Mouse (Mus musculus) midbrain, embryonic 11.5 days (tissue): ENCODE measurements at regions not wholly inside any gene's neighbourhood (a gene's known extent, or its start where the extent isn't known, plus 50 kb on each side); places are given as distances from the start of the nearest gene placed in this dataset.

Experiments used
- ATAC-seq: fragments of 200-750 bp; cut with Nextera tagmentation; 2 replicates; pipeline ENCODE4 v1.8.0; 2017; ENCODE audit warnings: moderate TSS enrichment, moderate library complexity; ENCODE audit not compliant: low FRiP score
- DNase-seq: peaks from one replicate; pipeline ENCODE4 v3.0.0; 2015; ENCODE audit warnings: low spot score; ENCODE audit errors: missing footprints
- H3K27ac ChIP-seq: fragments of 300-500 bp; sonication (generic); 2 replicates; pipeline ENCODE4 v1.5.1; 2014; ENCODE audit warnings: low read depth, low read length
- H3K27me3 ChIP-seq: fragments of 300-500 bp; sonication (generic); 2 replicates; pipeline ENCODE4 v1.6.1; 2014; ENCODE audit warnings: mild to moderate bottlenecking, low read length, moderate library complexity, mixed read lengths; ENCODE audit not compliant: control insufficient read depth, insufficient read depth
- H3K36me3 ChIP-seq: fragments of 300-500 bp; sonication (generic); 2 replicates; pipeline ENCODE4 v1.6.1; 2014; ENCODE audit warnings: mild to moderate bottlenecking, low read length, moderate library complexity, mixed read lengths; ENCODE audit not compliant: control insufficient read depth, insufficient read depth
- H3K4me1 ChIP-seq: fragments of 300-500 bp; sonication (generic); 2 replicates; pipeline ENCODE4 v1.6.1; 2014; ENCODE audit warnings: low read length; ENCODE audit not compliant: control insufficient read depth, insufficient read depth
- H3K4me2 ChIP-seq: fragments of 300-500 bp; sonication (generic); 2 replicates; pipeline ENCODE4 v1.6.1; 2014; ENCODE audit warnings: mild to moderate bottlenecking, moderate library complexity
- H3K4me3 ChIP-seq: fragments of 300-500 bp; sonication (generic); 2 replicates; pipeline ENCODE4 v1.5.1; 2014; ENCODE audit warnings: low read depth, low read length
- H3K9ac ChIP-seq: fragments of 300-500 bp; sonication (generic); 2 replicates; pipeline ENCODE4 v1.6.1; 2014; ENCODE audit warnings: low read length
- H3K9me3 ChIP-seq: fragments of 300-500 bp; sonication (generic); 2 replicates; pipeline ENCODE4 v1.6.1; 2016; ENCODE audit warnings: low read length; ENCODE audit not compliant: control insufficient read depth
- WGBS: fragments of 180-500 bp; shearing (Covaris S2); extraction: QIAGEN DNeasy Blood & Tissue Kit; methylation state at CpG from one replicate; pipeline ENCODE4 v1.1.7; 2014; 5-methylcytosine and 5-hydroxymethylcytosine counted together

DNA sequence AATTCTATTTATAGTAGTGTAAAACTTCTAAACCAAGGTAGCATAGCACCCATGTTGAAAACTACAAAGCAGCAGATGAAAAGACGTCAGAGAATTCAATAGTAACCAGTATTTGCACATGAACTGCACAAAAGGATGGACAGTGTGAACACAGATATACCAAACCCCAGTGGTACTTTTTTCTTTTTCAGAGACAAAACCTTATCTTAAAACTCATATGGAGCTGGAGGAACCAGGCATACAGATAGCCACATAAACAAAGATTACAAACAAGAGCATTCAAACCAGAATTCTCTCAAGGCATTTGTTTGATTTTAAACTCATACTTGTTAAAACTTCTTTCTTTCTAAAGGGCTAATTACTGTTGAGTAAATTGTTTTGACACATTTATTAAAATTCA, 72.5 kb upstream of the Nck2 start:
- Histone ChIP-seq H3K9ac (no peak overlapping the region), H3K4me3 (no peak overlapping the region), H3K4me1 (no peaks in the 10 kb centered on the region), H3K27ac (no peak overlapping the region), H3K36me3 (no peaks in the 10 kb centered on the region), H3K9me3 (no peaks in the 10 kb centered on the region), H3K4me2 (no peak overlapping the region), H3K27me3 (no peaks in the 10 kb centered on the region)
- WGBS: 74% methylated on average over 1 of the region's 1 CpGs
- no peak for ATAC-seq
- DNase-seq: no peak

GRCm38 (mm10) chr1:43374946-43375345, 69.4 kb upstream of the Nck2 start:
- no peaks in the 10 kb centered on the region for H3K36me3 ChIP-seq
- no peak overlapping the region for H3K4me3 ChIP-seq
- no peaks in the 10 kb centered on the region for H3K9me3 ChIP-seq
- ATAC-seq (no peak), DNase-seq (no peak)
- WGBS: 63% methylated on average over 5 of the region's 5 CpGs
- no peak overlapping the region for H3K4me2 ChIP-seq
- H3K27ac ChIP-seq: no peak overlapping the region
- H3K4me1 ChIP-seq: no peaks in the 10 kb centered on the region
- no peak overlapping the region for H3K9ac ChIP-seq
- no peaks in the 10 kb centered on the region for H3K27me3 ChIP-seq

- Histone ChIP-seq H3K27me3 (no peaks in the 10 kb centered on the region), H3K9me3 (no peaks in the 10 kb centered on the region), H3K4me3 (no peak overlapping the region), H3K4me2 (no peak overlapping the region), H3K4me1 (no peaks in the 10 kb centered on the region), H3K27ac (no peak overlapping the region), H3K36me3 (no peaks in the 10 kb centered on the region), H3K9ac (no peak overlapping the region)
- ATAC-seq (no peak), DNase-seq (no peak)
- WGBS: 98% methylated on average over 4 of the region's 4 CpGs
Observed at GRCm38 (mm10) chr1:43375851-43376250, 68.5 kb upstream of the Nck2 start.

DNA sequence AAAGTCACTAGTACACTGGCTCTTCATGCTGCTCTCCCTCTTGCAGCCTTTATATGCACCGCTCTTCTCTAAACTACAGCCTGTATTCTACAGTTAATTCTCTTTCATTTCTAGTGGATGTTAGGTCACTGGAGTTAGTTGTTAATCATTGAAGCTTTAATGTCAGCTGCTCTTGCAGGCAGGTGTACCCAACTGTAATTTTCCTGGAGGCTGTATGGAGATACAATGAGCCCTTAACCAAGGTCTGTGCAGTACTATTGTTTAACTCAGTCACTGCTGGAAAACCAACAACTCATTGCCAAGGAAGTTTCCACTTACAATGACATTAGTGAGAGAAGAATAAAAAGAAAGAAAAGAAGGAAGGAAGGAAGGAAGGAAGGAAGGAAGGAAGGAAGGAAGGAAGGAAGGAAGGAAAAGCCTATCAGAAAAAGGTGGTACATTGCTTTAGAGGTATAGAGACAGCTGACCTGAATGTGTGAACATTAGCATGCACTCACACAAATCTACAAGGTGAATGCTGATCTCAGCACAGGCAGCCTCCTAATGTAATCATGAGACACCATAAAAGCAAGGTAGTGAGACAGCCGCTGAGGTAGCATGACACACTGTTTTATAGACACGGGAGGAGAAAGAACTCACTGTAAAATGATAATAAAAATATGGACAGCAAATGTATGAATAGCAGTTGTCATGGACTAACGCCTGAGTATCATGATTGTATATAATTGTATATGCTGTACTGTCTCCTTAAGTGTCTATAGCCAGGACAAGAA, 66.7 kb upstream of the Nck2 start:
- WGBS: 91% methylated on average over 4 of the region's 4 CpGs
- Histone ChIP-seq H3K36me3 (no peaks in the 10 kb centered on the region), H3K9me3 (no peaks in the 10 kb centered on the region), H3K4me2 (no peak overlapping the region), H3K27me3 (no peaks in the 10 kb centered on the region), H3K9ac (no peak overlapping the region), H3K27ac (no peak overlapping the region), H3K4me1 (no peaks in the 10 kb centered on the region), H3K4me3 (no peak overlapping the region)
- no peak for DNase-seq
- no peak for ATAC-seq

- H3K9ac ChIP-seq: no peak overlapping the region
- ATAC-seq: no peak
Observed at GRCm38 (mm10) chr1:43385008-43385407, 59.4 kb upstream of the Nck2 start.

GRCm38 (mm10) chr1:43394035-43394434, 50.3 kb upstream of the Nck2 start:
- Histone ChIP-seq H3K9me3 (no peaks in the 10 kb centered on the region), H3K36me3 (no peaks in the 10 kb centered on the region), H3K27ac (no peak overlapping the region), H3K4me3 (no peak overlapping the region), H3K4me2 (no peak overlapping the region), H3K27me3 (no peaks in the 10 kb centered on the region), H3K9ac (no peak overlapping the region), H3K4me1 (no peaks in the 10 kb centered on the region)
- WGBS: 90% methylated on average over 2 of the region's 2 CpGs
- ATAC-seq: no peak
- no peak for DNase-seq

More at GRCm38 (mm10) chr1:43385008-43385407, 59.4 kb upstream of the Nck2 start:
- H3K27me3 ChIP-seq: no peaks in the 10 kb centered on the region
- no peaks in the 10 kb centered on the region for H3K9me3 ChIP-seq
- H3K27ac ChIP-seq: no peak overlapping the region
- H3K4me1 ChIP-seq: no peaks in the 10 kb centered on the region
- H3K36me3 ChIP-seq: no peaks in the 10 kb centered on the region
- no peak overlapping the region for H3K4me2 ChIP-seq
- H3K4me3 ChIP-seq: no peak overlapping the region
- DNase-seq: no peak
